Mouse (Mus musculus) CH12.LX (cell line): Measurements from ENCODE around the gene Gm11492. TPM values are rescaled to one million over a fixed set of nuclear protein-coding genes. Genes with fewer than 3 reads are reported as not detected.
A peak's percentile ranks its signal among the peaks of the same experiment; 100 is the strongest.

ENCODE experiments used
- DNase-seq: peaks from one replicate; pipeline ENCODE4 v3.0.0-alpha.2; 2013; ENCODE audit errors: extremely low read depth
- H3K27ac ChIP-seq: 2 replicates; pipeline ENCODE4 v1.5.1; 2012; ENCODE audit warnings: low read depth, mild to moderate bottlenecking, control low read depth, moderate library complexity; ENCODE audit not compliant: insufficient read depth
- H3K27me3 ChIP-seq: replicated peaks from 2 replicates; pipeline ENCODE3; 2012; ENCODE audit warnings: inconsistent platforms
- H3K36me3 ChIP-seq, 2 experiments: replicated peaks in 1 of 2; 2 replicates each; pipeline versions ENCODE3 to v1.6.1; 2012; ENCODE audit warnings: inconsistent platforms in 1 of 2, low read length in 1 of 2, mild to moderate bottlenecking in 1 of 2, mixed read lengths in 1 of 2, moderate library complexity in 1 of 2; ENCODE audit not compliant: control insufficient read depth in 1 of 2, insufficient read depth in 1 of 2
- H3K4me1 ChIP-seq, 2 experiments: 2 replicates each; pipeline ENCODE4 v1.6.1; 2012; ENCODE audit warnings: inconsistent platforms in 1 of 2, moderate library complexity in 1 of 2; ENCODE audit not compliant: insufficient read depth in 2 of 2, control insufficient read depth in 1 of 2
- H3K4me2 ChIP-seq: 2 replicates; pipeline ENCODE4 v1.6.1; 2012; ENCODE audit warnings: low read depth, mild to moderate bottlenecking, control low read depth; ENCODE audit not compliant: poor library complexity, insufficient read depth, severe bottlenecking
- H3K4me3 ChIP-seq, 3 experiments: fragments of 150-350 bp in 1 of 3; sonication (generic) in 1 of 3; replicated peaks in 1 of 3; 2 replicates each; pipeline versions ENCODE3 to v1.5.1; 2011 to 2012; ENCODE audit warnings: low read depth in 2 of 3, low read length in 2 of 3, mild to moderate bottlenecking in 2 of 3, moderate library complexity in 2 of 3, control low read depth in 1 of 3, improper control_type of control experiment in 1 of 3, inconsistent platforms in 1 of 3, mixed read lengths in 1 of 3; ENCODE audit not compliant: poor library complexity in 1 of 3
- H3K79me2 ChIP-seq: replicated peaks from 2 replicates; pipeline ENCODE4 v1.6.1; 2012; ENCODE audit warnings: mild to moderate bottlenecking, moderate library complexity; ENCODE audit not compliant: control insufficient read depth, poor library complexity, insufficient read depth, severe bottlenecking; ENCODE audit errors: extremely low read depth
- H3K9ac ChIP-seq: 2 replicates; pipeline ENCODE4 v1.6.1; 2012; ENCODE audit warnings: low read depth, mild to moderate bottlenecking, control low read depth, moderate library complexity; ENCODE audit not compliant: insufficient read depth
- H3K9me3 ChIP-seq: replicated peaks from 2 replicates; pipeline ENCODE3; 2012; ENCODE audit warnings: low read length, inconsistent platforms, mixed read lengths
- CHD1 ChIP-seq: IDR thresholded peaks from 2 replicates; pipeline ENCODE4 v1.6.1; 2012; ENCODE audit warnings: low read depth, low read length, improper control_type of control experiment, inconsistent platforms
- CTCF ChIP-seq, 2 experiments: IDR thresholded peaks in 1 of 2; conservative IDR thresholded peaks in 1 of 2; 2 replicates each; pipeline ENCODE4 v1.5.1; 2011 to 2012; ENCODE audit warnings: low read depth in 2 of 2, low read length in 2 of 2, improper control_type of control experiment in 1 of 2, inconsistent platforms in 1 of 2, mild to moderate bottlenecking in 1 of 2, moderate library complexity in 1 of 2
- KAT2A ChIP-seq: IDR thresholded peaks from 2 replicates; pipeline ENCODE4 v1.6.1; 2012; ENCODE audit warnings: low read length, improper control_type of control experiment, inconsistent platforms; ENCODE audit not compliant: insufficient replicate concordance
- MAFK ChIP-seq: IDR thresholded peaks from 2 replicates; pipeline ENCODE4 v1.6.1; 2011; ENCODE audit warnings: low read length, improper control_type of control experiment; ENCODE audit not compliant: insufficient replicate concordance
- MAX ChIP-seq: IDR thresholded peaks from 2 replicates; pipeline ENCODE4 v1.6.1; 2011; ENCODE audit warnings: low read length, improper control_type of control experiment
- MAZ ChIP-seq: IDR thresholded peaks from 2 replicates; pipeline ENCODE4 v1.6.1; 2012; ENCODE audit warnings: low read depth, mild to moderate bottlenecking, inconsistent platforms, low read length, improper control_type of control experiment, moderate library complexity
- MXI1 ChIP-seq: IDR thresholded peaks from 2 replicates; pipeline ENCODE4 v1.6.1; 2011; ENCODE audit warnings: mild to moderate bottlenecking, low read depth, low read length, improper control_type of control experiment
- NRF1 ChIP-seq: IDR thresholded peaks from 2 replicates; pipeline ENCODE4 v1.6.1; 2014; ENCODE audit warnings: low read depth, mild to moderate bottlenecking, inconsistent platforms, low read length, improper control_type of control experiment, moderate library complexity
- POLR2A ChIP-seq: IDR thresholded peaks from 2 replicates; pipeline ENCODE4 v1.6.1; 2011; ENCODE audit warnings: low read depth, mild to moderate bottlenecking, improper control_type of control experiment, low read length
- RCOR1 ChIP-seq: conservative IDR thresholded peaks from 2 replicates; pipeline ENCODE4 v1.6.1; 2012; ENCODE audit warnings: low read depth, mild to moderate bottlenecking, inconsistent platforms, low read length, improper control_type of control experiment
- SIN3A ChIP-seq: IDR thresholded peaks from 2 replicates; pipeline ENCODE4 v1.6.1; 2012; ENCODE audit warnings: low read length, improper control_type of control experiment, inconsistent platforms
- SMC3 ChIP-seq: IDR thresholded peaks from 2 replicates; pipeline ENCODE4 v1.6.1; 2011; ENCODE audit warnings: low read depth, low read length, improper control_type of control experiment
- UBTF ChIP-seq: IDR thresholded peaks from 2 replicates; pipeline ENCODE4 v1.6.1; 2012; ENCODE audit warnings: low read depth, mild to moderate bottlenecking, inconsistent platforms, low read length, improper control_type of control experiment, moderate library complexity
- dilution Hi-C: fragments of 300-500 bp; cut with MboI; formaldehyde crosslinking; loops from 2 replicates; pipeline ENCODE4 v1.14.3; 2020; ENCODE audit warnings: low sequenced_read_pairs; ENCODE audit not compliant: extremely low pct_unique_long_range_greater_than_20kb, extremely low pct_ligation_motif_present
- in situ Hi-C: fragments of 300-500 bp; cut with MboI; formaldehyde crosslinking; loops from 3 replicates; pipeline ENCODE4 v1.14.3; 2019; ENCODE audit warnings: low sequenced_read_pairs, low pct_ligation_motif_present, low pct_unique_long_range_greater_than_20kb, mixed read lengths
- polyA plus RNA-seq: library from polyadenylated mRNA; unstranded; fragments of >175 nt; gene quantifications from 2 replicates; pipeline ENCODE4 v1.2.1, GENCODE M21; 2012; ENCODE audit warnings: low read depth; ENCODE audit not compliant: insufficient read length
- total RNA-seq, 2 experiments: library from RNA; depleted of rRNA; stranded (reverse); fragments of 300-350 nt in 1 of 2; fragments of >200 nt in 1 of 2; gene quantifications; 2 replicates each; pipeline ENCODE4 v1.2.3; 2012 to 2014

Gm11492 gene
- total and polyA plus RNA-seq, 3 experiments = not detected

GRCm38 (mm10) chr11:87592354-87592695 lies 25.9 kb downstream of the Gm11492 start:
- dilution Hi-C loops (no loop called here), in situ Hi-C loops (no loop called here)
- peak overlapping the region; percentile 67 for H3K27ac ChIP-seq
- DNase-seq = no peak
- H3K9ac ChIP-seq = peak overlapping the region; percentile 69
- peak overlapping the region; percentile 69 to 86 (median 76) for H3K4me3 ChIP-seq
- H3K79me2 ChIP-seq = peaks cover 12% of the 10 kb centered on the region
- peak overlapping the region; percentile 79 for H3K4me2 ChIP-seq
- H3K4me1 ChIP-seq = peaks cover 25 to 60% of the 10 kb centered on the region in 2 experiments
- no peaks in the 10 kb centered on the region for H3K27me3 ChIP-seq
- peak; percentile 56 for TF ChIP-seq MXI1
- peak; percentile 88 for TF ChIP-seq SIN3A
- TF ChIP-seq KAT2A = 0 out of 2 replicates have a peak, but pooled peaks have one; percentile 22
- no peak for TF ChIP-seq MAX
- 0 out of 2 replicates have a peak, but pooled peaks have one; percentile 9 for TF ChIP-seq SMC3
- 0 out of 2 replicates have a peak, but pooled peaks have one; percentile 15 for TF ChIP-seq UBTF
- TF ChIP-seq MAZ = peak; percentile 31; the same call in 1 of the 2 replicates
- TF ChIP-seq CTCF (conservative IDR thresholded peaks at IDR 0.05 in 1 of 2, IDR thresholded peaks at IDR 0.05 in 1 of 2; ENCODE audit: low read depth in 2 of 2, low read length in 2 of 2) = peak in 1 of 2 experiments; percentile 40; a peak in 2 of 4 replicates
- TF ChIP-seq RCOR1 = no peak
- peak; percentile 60 for TF ChIP-seq POLR2A
- H3K9me3 ChIP-seq = no peaks in the 10 kb centered on the region
- H3K36me3 ChIP-seq = peaks cover 5 to 12% of the 10 kb centered on the region in 2 experiments

DNA sequence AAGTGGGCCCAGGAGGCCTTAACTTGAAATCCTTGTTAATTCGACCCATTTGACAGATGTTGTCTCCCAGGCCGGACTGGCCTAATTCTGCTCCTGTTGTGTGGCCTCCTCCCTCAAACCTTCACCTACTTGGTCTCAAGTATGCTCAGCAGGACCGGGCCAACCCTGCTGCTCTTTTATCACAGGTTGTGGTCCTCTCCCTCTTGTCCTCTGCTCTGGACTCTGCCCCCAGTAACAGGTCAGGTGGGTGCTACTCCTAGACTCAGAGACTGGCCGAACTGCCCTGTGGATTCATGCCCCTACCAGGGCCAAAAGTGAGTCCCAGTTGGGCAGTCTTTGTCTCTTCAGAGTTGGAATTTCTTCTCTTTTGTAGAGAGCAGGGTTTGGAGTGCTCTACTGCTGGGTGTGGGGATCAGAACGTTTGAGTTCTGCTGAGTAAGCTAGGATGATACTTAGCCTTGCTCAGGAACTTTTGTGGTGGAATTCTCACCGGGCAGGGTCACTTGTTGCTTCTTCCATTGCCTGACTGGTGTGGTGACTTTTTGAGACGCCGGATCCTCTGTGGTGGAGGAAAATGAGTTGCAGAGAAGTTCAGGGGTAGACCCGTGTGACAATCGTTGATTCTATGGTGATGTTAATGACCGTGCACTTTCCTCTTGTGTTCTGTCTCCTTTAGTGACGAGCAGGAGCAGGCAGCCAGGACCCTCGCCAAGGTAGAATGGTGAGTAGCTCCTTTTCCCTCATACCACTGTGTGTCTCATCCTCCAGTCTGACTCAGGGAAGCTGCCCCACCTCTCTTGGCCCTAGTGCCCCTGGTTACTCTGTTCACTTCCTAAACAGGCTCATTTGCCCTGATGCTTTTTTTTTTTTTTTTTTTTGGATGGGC lies 26.5 kb downstream of the Gm11492 start:
- Histone ChIP-seq H3K79me2 (peaks cover 12% of the 10 kb centered on the region), H3K4me2 (peak overlapping the region; percentile 79), H3K9ac (peak overlapping the region; percentile 69), H3K27ac (peak overlapping the region; percentile 67), H3K4me3 (peak overlapping the region; percentile 69 to 86 (median 76)), H3K4me1 (peaks cover 25 to 63% of the 10 kb centered on the region in 2 experiments), H3K9me3 (no peaks in the 10 kb centered on the region), H3K27me3 (no peaks in the 10 kb centered on the region), H3K36me3 (peaks cover 10 to 16% of the 10 kb centered on the region in 2 experiments)
- no peak for DNase-seq
- in situ Hi-C loops = no loop called here
- TF ChIP-seq MAFK (peak; percentile 81), MAZ (0 out of 2 replicates have a peak, but pooled peaks have one; percentile 29), CHD1 (peak; percentile 52; the same call in 1 of the 2 replicates), NRF1 (no peak)
- dilution Hi-C loops = no loop called here
